Mouse (Mus musculus): ENCODE measurements around the gene Ifnz.
"Not testable (repeated sequence)": the region's sequence is repeated elsewhere in the genome, so short reads cannot be mapped to it uniquely, and the experiment has no call there.

DNA sequence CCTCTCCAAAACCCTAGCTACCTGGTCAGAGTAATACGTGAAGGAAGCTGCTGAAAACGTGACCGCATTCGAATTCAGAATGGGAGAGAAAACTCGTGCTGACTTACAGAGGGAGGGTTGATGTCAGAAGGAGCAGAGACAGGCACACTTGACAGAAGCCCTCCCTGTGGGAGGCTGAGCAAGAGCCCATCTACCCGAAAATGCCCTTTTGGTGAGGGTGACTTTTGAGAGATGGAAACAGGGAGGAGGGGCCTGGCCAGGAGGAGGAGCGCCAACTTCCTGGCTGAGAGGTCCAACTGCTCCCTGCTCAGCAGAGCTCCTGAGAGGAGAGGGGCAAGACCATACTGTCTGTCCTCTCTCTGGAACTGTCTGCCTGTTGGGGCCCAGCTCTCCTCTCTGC, 17.4 kb downstream of the Ifnz start, which contains the start of gene Gm13285:
- not testable (repeated sequence) for TF ChIP-seq POLR2AphosphoS2 (IDR thresholded peaks at IDR 0.05; ENCODE audit: insufficient read length, low read depth); REST (IDR thresholded peaks at IDR 0.05; ENCODE audit: insufficient read depth, insufficient read length); POLR2A (IDR thresholded peaks at IDR 0.05; ENCODE audit: insufficient read length, low read depth); MYOD1 (IDR thresholded peaks at IDR 0.05; ENCODE audit: control insufficient read depth in 1 of 3, insufficient read length in 2 of 3, low read depth in 2 of 3); MYOG (IDR thresholded peaks at IDR 0.05; ENCODE audit: control insufficient read depth in 1 of 3, insufficient read depth in 1 of 3, insufficient read length in 2 of 3, low read depth in 2 of 3); USF1 (IDR thresholded peaks at IDR 0.05; ENCODE audit: low read depth); E2F4 (IDR thresholded peaks at IDR 0.05; ENCODE audit: insufficient read depth); TCF12 (IDR thresholded peaks at IDR 0.05; ENCODE audit: insufficient read depth, poor library complexity, severe bottlenecking); MAX (IDR thresholded peaks at IDR 0.05; ENCODE audit: low read depth)

Data from myocyte (in vitro differentiated cells).